Mouse (Mus musculus) v-Abl transformed pro-B cells (cell line): ENCODE measurements around the gene Pdzk1ip1.

Source experiments
- in situ Hi-C, 2 experiments: fragments of 400-800 bp; cut with MboI; formaldehyde crosslinking; loops; one replicate each; pipeline ENCODE4 v1.15.1; 2025; ENCODE audit not compliant: unreplicated experiment in 2 of 2

The Pdzk1ip1 gene

DNA sequence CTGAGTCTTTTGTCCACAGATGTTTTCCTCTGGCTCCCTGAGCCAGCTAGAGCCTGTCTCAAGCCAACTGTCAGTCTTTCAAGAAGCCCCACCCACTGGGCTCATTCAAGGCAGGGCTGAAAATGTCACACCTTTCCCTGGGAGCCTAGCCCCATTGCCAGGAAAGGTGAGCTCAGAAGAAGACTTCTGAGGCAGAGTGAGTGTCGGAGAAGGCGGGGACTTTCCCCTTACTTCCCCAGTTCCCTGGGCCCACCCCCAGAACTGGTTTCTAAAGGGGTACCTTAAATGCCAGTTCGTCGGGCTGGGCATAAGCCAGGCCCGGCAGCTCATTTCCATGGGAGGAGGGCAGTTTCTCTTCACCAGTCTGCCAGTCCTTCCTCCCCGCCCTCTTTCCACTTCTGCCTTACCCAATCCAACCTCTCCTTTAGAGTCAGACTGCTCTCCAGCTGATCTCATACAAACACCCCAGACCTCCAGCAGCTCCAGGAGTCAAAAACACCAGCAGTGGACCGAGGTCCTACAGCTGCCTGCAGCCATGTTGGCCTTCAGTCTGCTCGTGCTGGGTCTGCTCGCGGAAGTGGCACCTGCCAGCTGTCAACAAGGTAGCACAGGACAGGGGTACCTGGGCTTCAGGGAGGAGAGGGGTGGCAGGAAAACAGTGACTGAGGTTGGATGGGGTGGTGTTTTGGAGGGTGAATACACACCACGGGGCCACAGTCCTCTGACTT is at the start of gene Pdzk1ip1:
Pdzk1ip1 (plus strand) TSS at position 98 of the 728 bp plus-strand sequence.
- in situ Hi-C loops: loop anchor here (10.0 to 25.0 kb wide), 3 partner anchors 101 to 776 kb away; partner anchors contain the start of gene Cmpk1 (in 1 of the 2)

DNA sequence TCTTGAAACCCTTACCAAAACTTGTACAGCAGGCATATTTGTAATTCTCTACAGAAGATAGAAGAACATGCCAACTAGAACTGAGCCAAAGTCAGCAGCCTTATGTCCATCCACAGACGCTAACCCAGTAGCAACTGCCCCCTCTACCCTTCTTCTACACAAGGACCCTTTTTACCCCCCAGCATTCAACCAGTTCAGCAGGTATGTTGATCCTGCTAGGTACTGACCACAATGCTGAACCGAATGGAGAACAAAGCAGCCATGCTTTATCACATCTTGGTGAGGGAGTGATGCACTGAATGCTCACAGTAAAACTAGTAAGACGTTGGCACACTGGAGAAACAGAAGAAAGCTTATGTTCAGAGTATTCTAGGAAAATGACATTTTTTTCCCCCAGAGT is 42.9 kb upstream of the Pdzk1ip1 start:
- in situ Hi-C loops: loop anchor here (5.0 kb wide), 1 partner anchor 37 kb away; no protein-coding TSS in a partner anchor

DNA sequence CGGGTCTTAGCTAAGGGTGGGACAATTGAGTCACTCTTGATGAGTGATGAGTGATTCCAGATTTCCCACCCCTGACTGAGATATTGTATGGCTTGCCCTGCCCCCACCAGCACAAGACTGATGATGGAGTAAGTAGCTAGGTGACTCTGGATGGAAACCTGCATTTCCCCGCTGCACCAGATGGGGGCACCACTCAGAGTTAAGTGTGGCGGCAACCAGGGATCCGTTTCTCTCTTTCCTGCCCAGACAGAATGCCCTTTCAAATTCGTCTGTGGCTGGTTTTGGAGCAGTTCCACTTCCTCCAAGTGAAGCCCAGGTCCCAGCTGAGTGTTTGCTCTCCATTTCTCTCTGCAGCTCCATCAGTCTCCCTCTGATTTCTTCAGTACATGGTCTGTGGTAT is 40.8 kb upstream of the Pdzk1ip1 start:
- in situ Hi-C loops: loop anchor here (5.0 kb wide), 1 partner anchor 35 kb away; no protein-coding TSS in a partner anchor

DNA sequence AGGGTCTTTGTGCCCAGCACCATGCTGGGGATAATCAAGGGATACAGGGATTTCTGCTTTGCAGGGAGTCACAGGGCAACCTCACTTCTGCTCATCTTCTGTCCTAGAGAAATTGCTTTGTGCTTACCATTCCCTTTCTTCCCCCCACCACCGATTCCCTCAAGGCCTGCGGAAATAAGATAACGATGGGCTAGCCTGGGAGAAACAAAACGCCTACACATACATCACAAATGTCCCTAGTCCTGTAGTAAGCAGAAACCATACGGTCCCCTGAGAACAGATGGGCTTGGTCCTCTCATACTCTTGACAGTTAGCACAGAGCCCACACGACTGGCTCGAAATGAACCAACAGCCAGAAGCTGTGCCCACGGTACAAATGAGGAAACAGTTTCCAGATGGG is 40.3 kb upstream of the Pdzk1ip1 start:
- in situ Hi-C loops: loop anchor here (5.0 kb wide), 1 partner anchor 34 kb away; no protein-coding TSS in a partner anchor

DNA sequence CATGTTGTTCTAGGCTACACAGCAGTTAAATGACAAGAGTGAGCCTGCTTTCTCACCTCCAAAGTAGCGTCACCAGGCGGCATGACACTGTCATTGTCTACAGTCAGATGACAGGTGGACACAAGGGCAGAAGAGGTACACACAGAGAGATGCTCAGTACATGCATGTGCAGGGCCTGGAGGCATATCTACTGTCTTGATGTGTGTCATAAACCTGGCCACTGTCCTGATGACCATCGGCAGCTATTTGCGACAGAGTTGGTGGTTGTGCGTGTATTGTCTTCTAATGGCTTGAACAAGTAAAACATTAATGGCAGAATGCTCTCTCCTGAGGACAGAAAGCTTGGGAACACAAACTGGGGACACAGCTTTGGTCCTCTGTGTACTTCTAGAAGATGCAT is 37.3 kb upstream of the Pdzk1ip1 start:
- in situ Hi-C loops: no loop called here

DNA sequence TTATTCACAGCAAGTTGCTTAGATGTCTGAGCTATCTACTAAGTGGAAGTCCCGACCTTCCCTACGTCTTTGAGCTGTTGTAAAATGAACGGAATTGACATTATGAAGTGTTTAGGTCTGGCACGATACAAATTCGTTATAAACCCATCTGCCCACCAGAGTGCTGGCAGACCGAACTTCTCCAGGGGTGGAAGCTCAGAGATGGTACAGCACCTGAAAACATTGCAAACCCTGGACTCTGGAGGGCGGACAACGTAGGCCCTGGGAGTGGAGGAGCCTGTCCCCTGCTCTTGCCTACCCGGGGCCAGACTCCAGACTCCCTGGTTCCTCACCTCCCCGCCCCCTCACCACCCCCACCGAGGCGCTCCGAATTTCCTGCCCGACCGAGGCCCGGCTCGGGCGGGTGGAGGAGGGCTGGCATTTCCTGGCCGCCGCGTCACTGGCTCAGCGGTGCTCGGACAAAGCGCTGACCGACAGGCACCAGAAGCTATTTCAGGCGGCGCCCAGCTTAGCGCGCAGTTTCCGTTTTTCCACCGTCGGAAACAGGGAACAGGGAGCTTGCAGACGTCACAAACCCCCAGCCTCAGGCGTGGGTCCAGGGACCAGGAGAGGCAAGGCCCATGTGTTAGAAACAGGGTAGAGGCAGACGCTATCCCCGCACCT is 36.0 kb upstream of the Pdzk1ip1 start:
- in situ Hi-C loops: no loop called here

DNA sequence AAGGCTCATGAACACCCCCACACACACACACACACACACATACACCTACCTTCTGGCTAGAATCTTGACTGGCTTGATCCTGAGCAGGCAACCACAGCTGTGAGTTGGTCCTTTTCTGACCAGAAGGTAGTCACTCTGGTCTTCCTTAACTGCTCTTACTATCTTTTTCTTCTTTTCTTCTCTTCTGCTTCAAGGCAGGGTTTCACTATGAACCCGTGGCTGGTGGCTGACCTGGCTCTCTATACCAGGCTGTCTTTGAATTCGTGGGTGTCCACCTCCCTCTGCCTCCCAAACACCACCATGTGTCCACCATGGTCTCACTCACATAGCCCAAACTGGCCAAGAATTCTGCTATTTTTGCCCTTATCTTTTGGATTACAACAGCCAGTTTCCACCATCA is 33.5 kb upstream of the Pdzk1ip1 start:
- in situ Hi-C loops: no loop called here

DNA sequence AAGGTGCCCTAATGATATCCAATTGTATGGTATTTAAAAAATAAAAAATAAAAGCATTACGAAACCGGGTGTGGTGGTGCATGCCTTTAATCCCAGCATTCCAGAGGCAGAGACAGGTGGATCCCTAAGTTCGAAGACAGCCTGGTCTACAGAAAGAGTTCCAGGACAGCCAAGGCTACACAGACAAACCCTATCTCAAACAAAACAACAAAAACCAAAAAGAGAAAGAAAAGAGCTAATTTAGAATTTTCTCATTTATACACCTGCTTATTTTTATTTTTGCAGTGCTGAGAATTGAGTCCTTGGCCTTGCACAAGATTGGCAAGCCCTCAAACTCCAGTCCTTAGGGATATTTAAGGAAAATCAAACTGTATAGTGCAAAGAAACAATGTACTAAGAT is 32.8 kb upstream of the Pdzk1ip1 start:
- in situ Hi-C loops: no loop called here

DNA sequence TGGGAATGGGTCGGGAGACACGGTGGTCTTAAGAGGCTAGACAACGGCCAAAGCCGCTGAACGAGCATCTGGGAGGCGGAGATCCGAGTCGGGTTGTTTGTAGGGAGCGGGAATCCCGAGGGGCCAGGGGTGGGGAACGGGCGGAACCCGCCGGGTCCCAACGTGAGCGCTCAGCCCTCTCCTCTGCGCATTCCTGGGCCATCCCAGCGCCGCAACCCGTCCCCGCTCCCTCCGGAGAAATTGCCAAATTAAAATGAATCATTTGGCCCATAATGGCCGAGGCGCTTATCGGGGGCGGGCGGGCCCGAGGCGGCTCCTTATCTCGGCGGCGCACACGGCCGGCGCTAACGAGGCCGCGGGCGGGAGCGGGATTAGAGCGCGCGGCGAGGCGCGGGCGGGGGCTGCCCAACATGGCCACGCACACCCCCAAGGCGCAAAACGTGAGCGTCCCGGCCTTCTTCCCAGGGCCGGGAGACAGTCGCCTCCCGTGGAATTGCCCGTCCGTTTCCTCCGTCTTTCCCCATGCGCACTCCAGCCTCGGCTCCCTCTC is 32.1 kb upstream of the Pdzk1ip1 start, which contains the start of gene Tal1:
Tal1 (plus strand) TSS at position 56 of the 550 bp plus-strand sequence.
- in situ Hi-C loops: no loop called here

DNA sequence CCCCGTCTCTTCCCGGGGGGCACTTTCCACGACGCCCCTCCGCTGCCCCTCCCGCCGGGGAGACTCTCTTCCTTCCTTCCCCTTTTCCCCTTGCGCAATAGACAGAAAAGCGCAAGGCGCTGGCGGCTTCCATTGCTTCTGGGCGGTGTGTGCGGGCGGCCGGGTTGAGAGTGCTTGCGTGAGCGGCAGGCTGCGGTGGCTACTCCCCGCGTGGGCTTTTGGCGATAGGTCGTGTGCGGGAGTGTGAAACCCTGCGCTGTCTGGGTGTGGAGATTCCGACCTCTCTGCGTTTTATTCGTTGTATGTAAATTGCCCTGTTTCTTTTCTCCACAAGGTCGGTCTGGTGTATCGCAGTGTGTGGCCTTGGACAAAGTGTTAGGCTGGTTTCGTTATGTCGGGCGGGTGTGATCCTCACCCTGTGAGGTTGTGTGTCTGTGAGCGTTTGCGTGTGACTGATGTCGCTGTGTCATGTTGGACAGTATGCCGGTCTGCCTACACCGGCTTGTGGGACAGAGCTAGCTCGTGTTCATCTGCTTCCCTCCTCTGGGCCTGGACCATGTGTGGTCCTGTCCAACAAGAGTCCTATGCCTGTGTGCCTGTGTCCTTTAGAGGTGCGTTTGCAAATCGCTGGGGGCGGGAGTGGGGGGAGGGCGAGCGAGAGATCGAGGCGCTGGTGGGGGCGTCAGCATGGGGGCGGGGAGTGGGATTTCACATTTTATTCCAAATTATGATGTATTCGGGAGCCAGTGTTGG is 31.4 kb upstream of the Pdzk1ip1 start:
- in situ Hi-C loops: no loop called here

DNA sequence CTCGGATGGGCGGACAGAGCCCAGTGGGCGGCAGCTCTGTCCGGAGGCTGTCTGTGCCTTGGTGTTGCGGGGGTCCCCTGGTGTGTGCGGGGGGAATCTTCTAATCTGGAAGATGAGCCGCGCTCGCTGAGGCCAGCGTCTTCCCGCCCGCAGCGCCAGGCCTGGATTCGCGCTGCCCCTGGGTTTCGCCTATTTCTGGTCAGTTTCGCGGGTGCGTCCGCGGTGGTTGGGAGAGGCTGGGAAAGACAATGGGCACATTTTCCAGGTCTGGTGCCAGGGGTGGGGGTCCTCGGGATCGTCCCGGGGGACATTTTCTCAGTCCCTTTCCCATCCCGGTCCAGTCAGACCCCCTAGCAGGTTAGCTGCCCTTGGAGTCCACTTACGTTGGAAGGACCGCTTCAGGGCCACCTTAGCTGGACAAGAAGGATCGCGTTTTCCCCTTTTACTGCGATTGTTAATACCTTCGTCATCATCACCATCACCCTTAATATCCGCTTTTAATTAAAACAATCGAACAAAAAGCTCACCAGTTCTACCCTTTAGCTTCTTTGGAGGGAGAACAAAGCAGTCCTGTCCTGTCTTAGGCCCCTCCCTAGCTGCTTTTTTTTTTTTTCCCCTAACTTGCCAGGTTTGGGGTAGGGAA is 30.7 kb upstream of the Pdzk1ip1 start:
- in situ Hi-C loops: no loop called here

DNA sequence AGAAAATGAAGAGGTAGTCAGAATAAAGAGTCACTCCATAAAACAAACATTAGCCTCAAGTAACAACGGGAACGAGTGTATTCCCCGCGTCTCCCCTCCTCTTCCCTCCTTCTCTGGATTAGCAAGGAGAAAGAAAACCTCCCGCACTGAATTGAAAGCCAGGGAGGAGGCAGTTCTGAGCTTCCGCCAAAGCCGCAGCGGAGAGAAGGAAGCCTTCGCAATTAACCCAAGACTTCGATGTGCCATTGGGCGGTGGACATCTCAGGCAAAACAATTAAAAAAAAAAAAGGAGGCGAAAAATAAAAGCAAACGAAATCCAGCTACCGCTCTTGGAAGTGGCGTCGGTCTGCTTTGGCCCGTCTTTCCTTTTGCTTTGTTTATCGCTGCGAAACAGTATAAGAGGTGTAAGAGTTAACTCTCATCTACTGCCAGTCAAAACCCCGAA is 30.2 kb upstream of the Pdzk1ip1 start:
- in situ Hi-C loops: no loop called here

DNA sequence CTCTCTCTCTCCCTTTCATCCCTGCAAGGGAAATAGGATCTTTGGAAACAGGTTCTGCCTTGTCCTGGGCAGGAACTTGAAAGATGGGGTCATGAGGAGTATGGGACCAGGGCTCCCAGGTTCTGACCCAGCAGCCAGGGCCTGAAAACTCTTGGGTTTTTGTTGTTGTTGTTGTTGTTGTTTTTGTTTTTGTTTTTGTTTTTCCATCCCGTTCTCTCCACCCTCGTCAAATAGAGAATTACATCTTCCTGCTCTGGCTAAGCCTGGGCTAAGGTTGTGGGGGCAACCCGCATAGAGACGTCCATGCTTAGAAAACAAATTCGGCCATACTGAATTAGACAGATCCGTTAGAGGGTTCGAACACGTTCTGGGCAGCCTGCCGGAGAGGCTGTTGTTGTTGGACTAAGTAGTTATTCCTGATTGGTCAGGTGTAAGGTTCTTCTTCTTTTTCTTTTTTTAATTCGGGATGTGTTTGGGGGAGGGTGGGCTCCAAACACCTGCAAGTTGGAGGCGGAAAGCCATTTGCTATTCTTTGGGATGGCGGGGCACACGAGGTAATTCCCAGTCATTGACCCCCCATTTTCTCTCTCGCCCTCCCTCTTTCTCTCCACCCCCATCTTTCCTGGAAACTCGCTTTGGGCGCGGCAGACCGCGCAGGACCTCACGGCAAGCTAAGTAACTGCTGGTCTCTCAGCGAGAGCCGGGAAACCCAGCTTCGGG is 29.5 kb upstream of the Pdzk1ip1 start:
- in situ Hi-C loops: no loop called here

DNA sequence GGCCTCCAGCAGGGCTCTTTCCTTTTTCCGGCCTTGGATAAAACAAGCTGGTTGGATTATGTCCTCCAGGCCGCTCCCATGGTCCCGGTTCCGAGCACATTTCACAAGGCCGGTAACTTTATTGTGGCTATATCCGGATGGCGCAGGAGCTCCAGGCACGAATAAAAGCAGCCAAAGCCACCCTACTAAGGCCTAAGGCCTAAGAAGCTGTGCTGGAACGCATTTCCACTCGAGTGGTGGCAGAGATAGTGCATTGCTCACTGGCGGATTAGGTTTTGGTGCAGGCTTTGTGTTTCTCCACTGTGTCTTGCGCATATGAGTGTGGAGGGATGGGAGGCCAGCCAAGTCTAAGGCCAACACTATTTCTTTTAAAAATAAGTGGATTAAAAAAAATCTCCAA is 28.6 kb upstream of the Pdzk1ip1 start:
- in situ Hi-C loops: no loop called here

DNA sequence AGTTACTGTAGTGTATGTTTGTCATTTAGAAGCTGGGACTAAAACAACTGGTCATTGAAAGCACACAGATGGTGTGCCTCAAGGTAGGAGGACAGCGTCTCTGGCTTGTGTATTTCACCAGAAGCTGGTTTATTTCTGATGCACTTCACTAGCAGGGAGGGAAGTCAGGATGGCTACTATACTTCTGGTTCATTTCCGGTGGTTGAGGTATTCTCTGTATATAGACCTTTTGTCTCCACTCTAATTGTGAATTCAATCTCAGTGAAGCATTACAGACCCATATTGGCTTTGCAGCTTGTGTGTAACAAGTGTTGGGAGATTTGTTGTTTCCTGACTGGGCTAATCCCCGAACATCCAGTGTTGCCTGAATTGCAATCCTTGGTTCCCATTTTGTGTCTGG is 27.8 kb upstream of the Pdzk1ip1 start:
- in situ Hi-C loops: no loop called here

DNA sequence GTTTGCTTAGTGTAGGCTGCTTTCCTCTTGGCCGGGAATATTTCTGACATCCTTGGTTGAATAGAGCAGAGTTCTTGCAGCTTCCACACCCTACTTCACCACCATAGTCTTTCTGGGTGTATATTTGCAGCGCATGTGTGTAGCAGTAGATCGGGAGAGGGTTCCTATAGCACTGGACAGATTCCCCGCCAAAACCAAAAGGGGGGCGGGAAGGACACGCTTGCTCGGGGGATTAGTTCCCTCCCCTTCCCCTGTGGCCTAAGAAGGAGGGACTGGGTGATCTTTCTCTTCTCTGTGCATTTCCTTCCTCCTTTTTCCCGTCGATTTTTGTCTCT is 26.0 kb upstream of the Pdzk1ip1 start:
- in situ Hi-C loops: no loop called here

DNA sequence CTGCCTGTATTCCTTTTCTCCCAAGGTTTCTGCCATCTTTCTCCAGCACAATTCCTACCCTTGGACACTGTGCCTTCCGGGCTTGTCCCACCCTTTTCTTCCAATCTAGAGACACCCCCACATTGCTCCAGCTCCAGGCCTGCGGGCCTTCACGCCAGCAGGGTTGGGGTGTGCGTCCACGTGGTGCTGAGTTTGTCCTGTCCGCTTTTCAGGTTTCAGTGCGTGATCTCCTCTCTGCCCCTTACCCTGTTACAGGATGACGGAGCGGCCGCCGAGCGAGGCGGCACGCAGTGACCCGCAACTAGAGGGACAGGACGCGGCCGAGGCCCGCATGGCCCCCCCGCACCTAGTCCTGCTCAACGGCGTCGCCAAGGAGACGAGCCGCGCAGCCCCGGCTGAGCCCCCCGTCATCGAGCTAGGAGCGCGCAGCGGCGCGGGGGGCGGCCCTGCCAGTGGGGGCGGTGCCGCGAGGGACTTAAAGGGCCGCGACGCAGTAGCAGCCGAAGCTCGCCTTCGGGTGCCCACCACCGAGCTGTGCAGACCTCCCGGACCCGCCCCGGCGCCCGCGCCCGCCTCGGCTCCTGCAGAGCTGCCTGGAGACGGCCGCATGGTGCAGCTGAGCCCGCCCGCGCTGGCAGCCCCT is 25.5 kb upstream of the Pdzk1ip1 start:
- in situ Hi-C loops: no loop called here

DNA sequence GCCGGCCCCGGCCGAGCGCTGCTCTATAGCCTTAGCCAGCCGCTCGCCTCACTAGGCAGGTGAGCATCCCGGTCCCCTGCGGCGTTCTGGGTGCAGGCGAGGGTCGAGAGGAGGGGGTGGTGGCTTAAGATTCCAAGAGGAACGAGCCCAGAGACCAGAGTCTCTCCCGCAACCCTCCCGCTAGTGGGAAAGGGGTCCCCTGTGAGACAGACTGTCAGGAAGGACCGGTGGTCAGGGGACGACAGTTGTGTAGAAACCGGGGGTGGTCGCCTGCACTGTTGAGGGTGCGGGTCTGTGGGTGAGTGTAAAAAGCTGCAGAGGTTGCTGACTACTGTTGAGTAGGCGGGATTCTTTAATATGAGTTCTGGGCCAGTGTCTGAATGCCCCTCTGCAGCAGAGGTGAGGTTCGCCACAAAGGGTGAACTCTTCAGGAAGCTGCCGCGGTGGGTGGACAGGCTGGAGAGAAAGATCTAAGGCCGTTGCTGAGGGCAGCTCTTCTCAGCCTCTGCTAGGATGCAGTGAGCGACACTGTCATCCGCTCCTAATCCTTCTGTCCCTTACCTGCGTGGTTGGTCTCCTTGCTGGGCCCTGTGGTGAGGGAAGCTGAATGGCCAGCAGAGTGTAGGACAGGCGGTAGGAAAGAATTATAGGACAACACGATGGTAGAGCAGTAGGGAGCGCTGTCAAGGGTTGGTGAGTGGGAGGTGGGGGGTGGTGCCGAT is 24.8 kb upstream of the Pdzk1ip1 start:
- in situ Hi-C loops: no loop called here

DNA sequence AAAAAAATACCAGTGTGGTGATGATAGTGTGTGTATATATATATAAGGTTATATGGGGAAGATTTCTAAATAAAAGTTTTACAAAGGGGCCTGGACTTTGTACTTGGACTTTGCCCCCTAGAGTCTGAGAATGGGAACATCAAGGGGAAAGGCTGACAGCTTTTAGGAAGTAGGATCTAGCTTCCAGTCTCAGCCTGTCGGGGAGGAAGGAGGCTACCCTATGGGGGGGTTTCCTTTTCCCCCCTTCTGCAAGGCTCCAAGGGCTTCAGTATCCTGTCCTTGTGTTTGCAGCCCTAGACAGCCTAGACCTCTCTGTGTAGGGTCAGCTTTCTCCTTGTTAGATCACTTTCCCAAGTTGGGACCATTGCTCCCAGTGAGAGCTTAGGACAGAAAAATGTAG is 16.8 kb upstream of the Pdzk1ip1 start:
- in situ Hi-C loops: loop anchor here in 1 of 2 experiments (10.0 kb wide), 1 partner anchor 407 kb away; no protein-coding TSS in a partner anchor
